Mouse (Mus musculus) heart, adult 2 months (tissue): ENCODE data around the gene Foxj1.
"Not testable (repeated sequence)": the region's sequence is repeated elsewhere in the genome, so short reads cannot be mapped to it uniquely, and the experiment has no call there.

Experiments used
- CTCF ChIP-seq: fragments of 200-600 bp; IDR thresholded peaks from 2 replicates; pipeline ENCODE4 v1.8.1; 2022; ENCODE audit warnings: antibody characterized with exemption, mild to moderate bottlenecking, moderate library complexity
- POLR2A ChIP-seq: fragments of 200-500 bp; IDR thresholded peaks from 2 replicates; pipeline ENCODE4 v1.6.1; 2011; ENCODE audit warnings: mild to moderate bottlenecking, low read depth, low read length, control low read depth; ENCODE audit not compliant: insufficient read depth

DNA sequence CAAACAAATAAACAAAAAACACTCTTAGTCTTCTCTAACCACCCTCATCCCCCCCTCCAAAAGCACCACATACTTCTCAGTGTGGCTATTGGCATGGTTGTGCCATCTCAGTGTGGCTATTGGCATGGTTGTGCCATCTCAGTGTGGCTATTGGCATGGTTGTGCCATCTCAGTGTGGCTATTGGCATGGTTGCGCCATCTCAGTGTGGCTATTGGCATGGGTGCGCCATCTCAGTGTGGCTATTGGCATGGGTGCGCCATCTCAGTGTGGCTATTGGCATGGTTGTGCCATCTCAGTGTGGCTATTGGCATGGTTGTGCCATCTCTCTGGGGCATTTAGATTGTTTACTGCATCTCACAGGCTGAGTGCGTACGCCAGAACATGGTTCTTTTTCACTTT lies 25.7 kb upstream of the Foxj1 start:
- not testable (repeated sequence) for TF ChIP-seq CTCF, POLR2A
